Mouse (Mus musculus) thymus, postnatal 36 days (tissue): ENCODE data around the gene Sp1.
A peak's percentile ranks its signal among the peaks of the same experiment; 100 is the strongest.

ENCODE experiments used
- DNase-seq, 2 experiments: peaks; one replicate each; pipeline ENCODE4 v3.0.0; 2022; ENCODE audit warnings: mixed read lengths in 2 of 2

Gene Sp1

DNA sequence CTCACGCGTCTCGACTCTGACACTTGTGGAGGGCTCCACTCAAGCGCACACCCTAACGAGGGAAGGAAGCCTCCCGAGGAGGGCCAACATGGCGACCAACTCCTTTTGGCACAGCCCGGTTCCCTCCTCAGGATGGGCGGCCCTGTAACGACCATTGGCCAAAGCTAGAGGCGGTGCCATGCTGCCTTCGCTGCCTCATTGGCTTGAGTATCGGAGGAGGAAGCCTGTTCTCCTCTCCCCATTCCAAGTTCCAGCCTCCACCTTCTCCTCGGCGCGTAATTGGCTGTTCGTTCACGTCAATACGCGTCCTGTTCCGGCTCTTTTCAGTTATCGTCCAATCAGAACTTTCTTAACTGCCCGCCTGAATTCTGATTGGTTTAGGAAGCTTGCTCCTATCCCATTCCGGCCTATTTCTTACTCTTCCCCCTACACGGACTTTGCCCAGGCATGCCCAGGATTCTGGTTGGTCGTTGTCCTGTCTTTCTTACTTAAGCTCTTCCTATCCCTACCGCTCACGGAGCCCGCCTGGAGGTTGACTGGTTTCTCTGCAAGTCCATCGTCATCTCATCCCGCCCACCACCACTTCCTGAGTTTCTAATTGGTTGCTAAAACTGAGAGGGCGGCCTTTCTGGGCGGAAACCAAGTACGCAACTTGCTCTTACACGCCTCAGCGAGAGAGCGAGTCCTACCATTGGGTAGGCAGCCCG lies at the start of gene Sp1:
TSS of gene Sp1 (plus strand) at position 655 of the 707 bp plus-strand sequence.
- peak; percentile 98 to 99 for DNase-seq

GRCm38 (mm10) chr15:102356501-102357325 lies 49.2 kb upstream of the Sp1 start:
- no peak for DNase-seq

- peak; percentile 11 to 19 for DNase-seq
Observed at GRCm38 (mm10) chr15:102358126-102358525, 47.8 kb upstream of the Sp1 start.

GRCm38 (mm10) chr15:102358834-102359233 lies 47.1 kb upstream of the Sp1 start:
- no peak for DNase-seq

GRCm38 (mm10) chr15:102362648-102363047 lies 43.3 kb upstream of the Sp1 start:
- DNase-seq, result no peak

GRCm38 (mm10) chr15:102364678-102365077 lies 41.3 kb upstream of the Sp1 start:
- no peak for DNase-seq

GRCm38 (mm10) chr15:102366238-102366637 lies 39.7 kb upstream of the Sp1 start:
- DNase-seq, result no peak

DNA sequence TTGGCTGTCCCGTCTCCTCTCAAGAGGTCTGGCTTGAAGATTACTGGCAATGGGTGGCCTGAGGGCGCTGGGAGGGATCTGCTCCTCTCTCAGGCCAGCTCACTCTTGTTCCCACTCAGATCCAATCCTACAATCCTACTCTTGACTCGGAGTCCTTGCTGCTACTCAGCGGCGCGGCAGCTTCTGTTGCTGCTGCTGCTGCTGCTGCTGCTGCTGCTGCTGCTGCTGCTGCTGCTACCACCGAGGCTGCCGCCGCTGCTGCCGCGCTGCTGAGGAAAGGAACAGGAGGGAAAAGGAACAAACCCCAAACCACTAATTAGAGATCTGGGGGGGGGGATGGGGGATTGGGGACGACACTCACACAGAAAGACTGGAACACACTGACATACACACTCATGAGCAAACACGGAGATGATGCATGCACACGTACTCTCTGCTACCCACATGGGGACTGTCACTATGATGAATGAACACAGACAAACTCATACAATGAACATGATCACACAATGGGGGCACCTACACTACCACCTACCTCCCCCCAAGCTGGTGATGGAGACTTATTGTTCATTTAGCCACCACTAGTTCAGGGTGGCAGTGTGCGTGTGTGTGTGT lies 39.1 kb upstream of the Sp1 start, which contains the start of gene Sp7:
TSS of gene Sp7 (minus strand) at position 450 of the 612 bp plus-strand sequence.
- DNase-seq, result no peak

DNA sequence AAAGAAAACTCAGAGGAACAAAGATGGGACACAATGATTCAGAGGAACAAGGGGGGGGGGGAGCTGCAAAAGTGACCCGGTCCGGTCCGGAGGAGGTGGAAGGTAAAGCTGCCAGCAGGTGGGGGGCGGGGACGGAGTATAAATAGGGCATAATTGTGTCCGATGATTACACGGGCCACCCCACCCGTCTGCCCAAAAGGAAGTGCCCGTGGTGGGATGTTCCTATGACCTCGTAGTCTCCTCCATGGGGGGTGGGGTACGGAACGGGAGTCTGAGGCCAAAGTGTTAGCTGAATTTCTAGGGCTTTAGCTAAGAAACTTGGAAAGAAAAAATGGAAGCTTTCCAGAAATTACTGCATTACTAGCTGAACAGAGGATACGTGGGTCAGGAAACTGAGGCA lies 36.0 kb upstream of the Sp1 start:
- DNase-seq, result no peak

DNA sequence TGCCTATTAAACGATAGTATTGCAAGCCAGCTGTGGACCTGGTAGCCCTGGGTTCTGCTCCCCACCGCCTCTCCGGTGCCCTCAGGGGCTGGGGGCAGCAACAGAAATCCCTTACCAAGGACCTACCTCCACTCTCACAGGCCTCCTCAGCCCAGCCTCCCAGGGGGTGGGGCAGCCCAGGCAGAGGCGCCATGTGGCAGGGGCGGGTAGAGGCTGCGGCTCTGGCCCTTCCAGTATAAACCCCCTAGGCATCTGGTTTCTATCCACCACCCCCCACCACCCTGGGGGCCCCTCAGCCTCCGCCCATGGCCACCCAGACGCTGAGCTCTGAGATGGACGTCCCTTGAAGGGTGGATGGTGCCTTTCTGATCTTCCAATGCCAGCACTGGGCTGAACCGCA lies 35.2 kb upstream of the Sp1 start:
- DNase-seq, result no peak

- DNase-seq, result peak; percentile 56 to 62
Observed at GRCm38 (mm10) chr15:102376453-102377162, 29.3 kb upstream of the Sp1 start.

- peak; percentile 83 to 84 for DNase-seq
Observed at GRCm38 (mm10) chr15:102377163-102377543, 28.8 kb upstream of the Sp1 start.

GRCm38 (mm10) chr15:102377810-102378262 lies 28.1 kb upstream of the Sp1 start:
- DNase-seq, result peak; percentile 29 to 30

- peak; percentile 67 to 68 for DNase-seq
Observed at GRCm38 (mm10) chr15:102381575-102381974, 24.4 kb upstream of the Sp1 start.

DNA sequence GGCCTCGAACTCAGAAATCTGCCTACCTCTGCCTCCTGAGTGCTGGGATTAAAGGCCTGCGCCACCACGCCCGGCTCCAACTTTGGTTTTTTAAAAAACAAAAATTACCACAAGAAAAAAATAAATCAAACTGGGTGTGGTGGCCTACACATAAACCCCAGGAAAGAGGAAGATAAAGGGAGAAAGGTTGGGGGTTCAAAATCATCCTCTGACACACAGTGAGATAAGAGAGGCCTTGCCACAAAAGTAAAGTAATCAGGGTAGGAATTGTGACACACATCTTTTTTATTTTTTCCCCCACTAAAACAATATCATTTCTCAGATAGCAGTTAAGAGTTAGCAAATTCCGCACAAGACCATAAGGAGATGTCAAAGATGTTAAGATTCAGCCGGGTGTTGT lies 22.3 kb upstream of the Sp1 start:
- DNase-seq, result no peak

DNA sequence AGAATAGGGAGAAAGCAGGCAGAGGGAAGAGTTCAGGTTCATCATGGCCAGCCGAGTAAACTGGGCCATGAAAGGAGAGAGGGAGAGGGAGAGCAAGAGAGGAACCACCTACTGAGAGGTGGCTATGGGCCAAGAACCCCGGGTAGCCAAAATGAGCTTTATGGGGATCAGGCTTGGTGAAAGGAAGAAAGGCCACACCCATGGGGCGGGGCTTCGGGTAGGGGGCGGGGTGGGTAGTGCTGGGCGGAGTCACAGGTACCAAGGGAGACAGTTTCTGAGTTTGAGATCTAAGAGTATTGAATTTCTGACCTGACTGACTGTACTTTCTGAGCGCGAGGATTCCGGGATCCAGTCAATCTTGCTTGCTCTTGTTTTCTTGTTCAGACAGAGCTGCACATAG lies 19.3 kb upstream of the Sp1 start:
- no peak for DNase-seq

- DNase-seq, result no peak
Observed at GRCm38 (mm10) chr15:102388942-102389341, 17.0 kb upstream of the Sp1 start.

DNA sequence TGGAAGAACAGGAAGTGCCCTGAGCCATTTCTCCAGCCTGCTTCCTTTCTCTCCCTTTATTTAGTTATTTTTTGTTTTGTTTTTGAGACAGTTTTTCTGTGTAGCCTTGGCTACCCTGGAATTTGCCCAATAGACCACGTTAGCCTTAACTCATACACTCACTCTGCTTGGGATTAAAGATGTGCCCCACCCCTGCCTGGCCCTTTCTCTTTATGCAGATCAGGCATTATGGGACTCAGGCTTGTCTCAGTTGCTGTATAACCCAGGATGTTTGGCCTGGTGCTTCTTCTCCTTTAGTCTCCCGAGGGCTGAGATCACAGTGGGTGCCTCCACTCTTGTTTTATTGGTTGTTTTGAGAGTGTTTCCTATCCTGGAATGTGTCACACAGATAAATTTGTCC lies 13.4 kb upstream of the Sp1 start:
- DNase-seq, result no peak

DNA sequence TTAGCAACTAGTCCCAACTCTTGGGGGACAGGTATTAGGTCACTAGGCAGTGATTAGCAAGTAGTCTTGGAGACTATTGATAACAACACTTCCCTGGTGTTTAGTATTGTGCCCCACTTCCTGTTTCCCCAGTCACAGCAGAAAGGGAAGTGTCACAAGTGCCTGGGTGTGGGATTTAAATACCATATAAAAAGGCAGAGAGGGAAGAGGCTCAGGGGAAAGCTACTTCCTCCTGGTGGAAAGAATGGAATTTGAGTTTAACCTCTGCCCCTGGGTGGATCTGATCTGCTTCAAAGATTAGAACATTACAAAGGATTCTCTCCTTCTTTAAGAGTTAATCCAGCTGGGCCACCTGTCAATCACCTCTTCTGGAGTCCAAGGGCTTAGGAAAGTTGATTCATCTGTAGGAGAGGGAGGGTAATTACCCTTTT lies 12.3 kb upstream of the Sp1 start:
- DNase-seq, result no peak

GRCm38 (mm10) chr15:102395061-102395460 lies 10.9 kb upstream of the Sp1 start:
- DNase-seq, result no peak

DNA sequence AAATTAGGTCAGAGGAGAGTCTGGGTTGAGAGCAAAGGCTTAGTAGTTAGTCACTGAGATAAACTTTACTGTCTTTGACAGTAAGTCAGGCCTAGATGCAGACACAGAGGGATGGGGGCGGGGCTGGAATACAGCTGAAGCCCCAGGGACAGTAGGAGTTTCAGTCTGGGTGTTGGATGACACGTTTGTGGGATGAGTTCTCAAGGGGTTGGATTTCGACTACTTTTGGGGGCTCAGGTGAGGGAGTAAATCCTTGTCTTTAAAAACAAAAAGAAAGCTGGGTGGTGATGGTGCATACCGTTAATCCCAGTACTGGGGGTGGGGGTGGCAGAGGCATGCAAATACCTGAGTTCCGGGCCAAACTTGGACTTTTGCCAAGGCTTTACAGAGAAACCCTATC lies 7.3 kb upstream of the Sp1 start:
- no peak for DNase-seq
